Mouse (Mus musculus) liver, adult 2 months (tissue): Measurements from ENCODE around the gene Pccb.

Experiments
- CTCF ChIP-seq: fragments of 200-500 bp; IDR thresholded peaks from 2 replicates; pipeline ENCODE4 v1.5.1; 2011; ENCODE audit warnings: low read depth, low read length, control low read depth
- POLR2A ChIP-seq: fragments of 200-500 bp; IDR thresholded peaks from 2 replicates; pipeline ENCODE4 v1.6.1; 2011; ENCODE audit warnings: low read length, control low read depth; ENCODE audit not compliant: insufficient read depth; ENCODE audit errors: extremely low read depth

GRCm38 (mm10) chr9:101077486-101077885, 42.8 kb upstream of the Pccb start:
- TF ChIP-seq POLR2A (no peak), CTCF (no peak)
